Mouse (Mus musculus) skeletal muscle tissue, adult 2 months (tissue): ENCODE data around the gene Tpbg.
"Not testable (repeated sequence)": the region's sequence is repeated elsewhere in the genome, so short reads cannot be mapped to it uniquely, and the experiment has no call there.

Experiments used
- DNase-seq: peaks from one replicate; pipeline ENCODE4 v3.0.0-alpha.2; 2012; ENCODE audit warnings: low read depth, low spot score

Gene Tpbg

DNA sequence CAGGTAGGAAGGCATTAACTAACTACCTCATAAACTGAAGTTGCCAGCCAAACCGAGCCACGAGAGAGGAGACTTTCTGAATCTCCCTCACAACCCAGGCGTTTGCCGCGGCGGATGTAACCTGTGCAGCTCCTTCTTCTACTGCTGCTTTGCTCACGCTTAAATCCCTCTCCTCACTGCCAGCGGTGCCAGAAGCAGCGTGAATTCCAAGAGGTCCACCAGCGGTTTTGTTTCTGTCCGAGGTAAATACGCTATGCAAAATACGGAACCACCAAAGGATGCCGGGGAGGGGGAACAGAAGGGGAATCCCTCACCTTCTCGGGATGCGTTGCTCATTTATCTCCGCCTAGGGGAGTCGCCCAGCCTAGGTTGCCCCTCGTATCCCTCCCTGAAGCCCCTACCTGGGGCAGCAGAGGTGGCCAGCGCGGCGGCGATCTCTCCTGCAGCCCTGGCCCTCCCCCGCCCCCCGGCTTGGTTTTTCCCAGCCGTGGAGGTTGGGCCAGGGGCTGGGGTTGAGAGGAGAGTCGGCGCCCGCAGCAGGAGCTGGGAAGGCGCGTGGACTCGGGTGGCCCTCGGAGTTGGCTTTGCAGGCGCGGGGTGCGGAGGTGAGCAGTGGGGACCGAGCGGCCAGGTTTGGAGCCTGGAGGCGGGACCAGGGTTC is at the start of gene Tpbg:
TSS of gene Tpbg (plus strand) at position 30 of the 661 bp plus-strand sequence.
- DNase-seq = no peak

DNA sequence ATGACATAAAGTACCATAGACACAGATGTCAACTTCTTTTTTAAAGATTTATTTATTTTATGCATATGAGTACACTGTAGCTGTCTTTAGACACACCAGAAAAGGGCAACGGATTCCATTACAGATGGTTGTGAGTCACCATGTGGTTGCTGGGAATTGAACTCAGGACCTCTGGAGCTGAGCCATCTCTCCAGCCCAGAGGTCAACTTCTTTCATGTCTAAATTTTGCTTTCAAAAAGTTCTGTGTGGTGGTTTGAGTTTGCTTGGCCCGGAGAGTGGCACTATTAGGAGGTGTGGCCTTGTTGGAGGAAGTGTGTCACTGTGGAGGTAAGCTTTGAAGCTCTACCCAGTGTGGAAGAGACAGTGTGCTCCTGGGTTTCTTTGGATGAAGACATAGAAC is 40.2 kb upstream of the Tpbg start:
- not testable (repeated sequence) for DNase-seq

DNA sequence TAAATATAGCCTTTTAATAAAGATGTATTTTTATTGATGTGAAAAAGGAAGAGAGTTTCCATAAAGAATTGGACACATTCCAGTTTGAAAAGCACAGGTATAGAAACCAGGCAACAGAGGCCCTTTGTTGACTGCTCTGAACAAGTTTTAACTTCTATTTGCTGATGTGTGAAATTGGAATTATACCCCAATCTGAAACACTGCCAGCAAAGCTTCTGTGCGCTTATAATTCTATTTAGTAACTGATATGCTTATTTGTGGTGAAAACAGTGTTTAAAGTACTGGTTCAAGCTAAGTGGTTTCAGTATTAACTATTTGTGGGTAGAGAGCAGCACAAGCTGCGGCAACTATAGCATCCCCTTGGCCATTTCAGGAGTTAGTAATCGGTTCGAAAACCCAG is 39.6 kb upstream of the Tpbg start:
- no peak for DNase-seq

DNA sequence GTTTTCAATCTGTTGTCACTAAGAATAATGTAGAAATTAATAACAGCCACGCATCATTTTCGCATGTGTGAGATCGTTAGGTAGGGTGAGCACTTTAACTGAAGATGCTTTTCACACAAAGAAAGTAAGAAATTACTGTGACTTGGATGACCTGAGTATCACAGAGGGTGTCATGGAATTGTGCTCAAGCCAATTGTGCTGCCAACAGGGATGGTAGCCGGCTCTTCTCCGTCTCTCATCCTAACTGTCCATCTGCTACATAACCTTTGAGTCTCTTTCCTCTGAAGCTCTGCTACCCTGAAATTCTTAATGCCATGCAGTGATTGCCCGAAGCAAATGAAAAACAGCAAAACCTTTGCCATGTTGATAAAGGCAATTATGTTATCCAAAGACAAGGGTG is 35.8 kb upstream of the Tpbg start:
- no peak for DNase-seq

DNA sequence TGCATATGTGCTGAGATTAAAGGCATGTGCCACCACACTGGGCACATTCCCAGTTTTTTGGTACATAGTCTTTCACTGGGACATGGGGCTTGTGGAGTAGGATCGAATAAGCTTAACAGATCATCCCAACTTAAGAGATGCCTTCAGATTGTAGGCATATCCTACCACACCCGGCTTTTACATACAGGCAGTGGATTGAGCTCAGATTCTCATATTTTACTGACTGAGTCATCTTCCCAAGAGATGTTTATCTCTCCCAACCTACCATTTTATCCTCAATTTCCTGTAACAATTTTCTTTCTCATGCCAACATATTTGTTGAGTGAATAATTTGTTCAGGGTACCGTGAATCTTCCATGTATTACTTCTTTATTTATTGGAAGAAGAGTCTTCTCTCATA is 32.9 kb upstream of the Tpbg start:
- no peak for DNase-seq

DNA sequence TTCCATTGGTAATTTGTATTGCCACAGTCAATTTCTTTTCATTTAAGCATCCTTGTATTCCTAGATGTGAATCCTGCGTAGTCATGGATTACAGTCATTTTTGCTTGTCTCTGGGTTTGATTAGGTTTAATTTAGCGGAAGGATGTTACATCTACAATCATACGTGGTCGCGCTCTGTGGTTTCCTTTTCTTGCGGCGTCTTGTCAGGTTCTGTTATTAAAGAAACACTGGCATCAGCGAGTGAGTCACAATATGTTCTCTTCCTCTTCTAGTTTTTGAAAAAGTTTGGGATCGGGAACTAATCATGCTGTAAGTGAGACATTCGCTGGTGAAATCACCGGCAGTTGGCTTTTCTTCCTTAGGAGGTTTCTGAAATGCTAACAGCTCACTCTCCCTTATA is 21.4 kb upstream of the Tpbg start:
- no peak for DNase-seq

DNA sequence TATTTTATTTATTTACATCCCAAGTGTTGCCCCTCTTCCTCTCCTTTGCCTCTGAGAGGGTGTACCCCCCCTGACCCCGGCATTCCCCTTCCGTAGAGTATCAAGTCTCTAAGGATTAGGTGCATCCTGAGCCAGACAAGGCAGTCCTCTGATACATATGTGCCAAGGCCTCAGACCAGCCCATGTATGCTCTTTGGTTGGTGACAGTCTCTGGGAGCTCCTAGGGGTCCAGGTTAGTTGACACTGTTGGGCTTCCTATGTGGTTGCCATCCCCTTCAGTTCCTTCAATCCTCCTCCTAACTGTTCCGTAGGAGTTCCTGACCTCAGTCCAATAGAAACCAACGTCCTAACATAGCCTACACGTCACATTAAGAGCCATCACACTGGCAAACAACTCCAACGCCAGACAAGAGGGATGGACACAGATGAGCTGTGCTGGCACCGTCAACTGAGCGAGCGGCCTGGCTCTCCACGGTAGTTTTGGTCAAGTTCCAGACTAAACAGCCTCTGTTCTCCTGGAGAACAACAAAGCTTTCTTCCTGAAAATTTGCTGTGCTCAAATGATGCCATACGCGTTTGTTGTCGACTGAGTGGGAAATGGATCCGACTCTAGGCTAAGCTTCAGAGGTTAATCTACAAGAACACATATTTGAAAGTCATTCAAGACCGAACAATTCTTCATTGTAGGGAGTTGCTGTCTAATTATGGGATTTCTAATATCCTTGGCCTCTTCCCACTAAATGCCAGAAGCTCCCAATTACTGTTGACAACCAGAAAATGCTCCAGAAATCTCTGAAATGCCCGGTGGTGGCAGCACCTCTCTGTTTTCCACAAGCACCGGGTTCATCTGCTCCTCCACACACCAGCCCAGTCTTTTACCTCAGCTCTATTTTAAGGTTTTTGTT is 6.4 kb upstream of the Tpbg start:
- no peak for DNase-seq

DNA sequence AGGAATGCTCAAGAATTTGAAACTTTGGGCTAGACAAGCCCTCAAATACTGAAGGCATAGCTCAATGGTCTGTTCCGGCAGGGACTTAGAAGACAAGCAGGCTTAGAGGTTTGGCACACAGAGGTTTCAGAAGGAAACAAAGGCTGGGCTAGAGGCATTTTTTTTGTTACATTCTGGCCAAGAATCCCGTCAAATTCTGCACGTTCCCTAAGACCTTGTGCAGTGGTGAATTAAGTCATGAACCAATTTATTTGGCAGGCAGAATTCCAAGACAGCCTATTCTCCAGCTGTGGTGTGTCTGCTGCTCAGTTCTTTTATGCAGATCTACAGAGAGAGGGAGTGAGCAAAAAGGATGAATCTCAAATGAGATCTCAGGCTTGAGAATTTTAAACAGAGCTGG is 2.6 kb upstream of the Tpbg start:
- no peak for DNase-seq

DNA sequence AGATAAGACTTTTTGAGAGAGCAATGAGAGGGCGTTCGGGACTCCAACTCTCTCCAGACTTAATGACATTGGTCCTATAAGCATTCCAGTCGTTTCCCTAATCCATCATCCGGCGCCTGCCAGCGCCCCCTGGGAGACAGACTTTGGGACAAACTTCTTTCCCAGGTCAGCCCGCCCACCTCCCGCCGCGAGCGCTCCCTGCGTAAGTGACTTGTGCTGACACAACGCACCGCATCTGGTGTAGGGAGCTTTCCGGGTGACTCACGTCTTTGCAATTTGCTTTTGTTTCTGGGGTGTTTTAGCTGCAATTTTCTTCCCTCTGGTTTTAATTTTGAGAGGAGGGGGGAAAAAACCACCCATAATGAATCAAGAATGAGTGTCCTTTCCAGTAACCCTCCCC is 289 bp upstream of the Tpbg start:
- DNase-seq = no peak

DNA sequence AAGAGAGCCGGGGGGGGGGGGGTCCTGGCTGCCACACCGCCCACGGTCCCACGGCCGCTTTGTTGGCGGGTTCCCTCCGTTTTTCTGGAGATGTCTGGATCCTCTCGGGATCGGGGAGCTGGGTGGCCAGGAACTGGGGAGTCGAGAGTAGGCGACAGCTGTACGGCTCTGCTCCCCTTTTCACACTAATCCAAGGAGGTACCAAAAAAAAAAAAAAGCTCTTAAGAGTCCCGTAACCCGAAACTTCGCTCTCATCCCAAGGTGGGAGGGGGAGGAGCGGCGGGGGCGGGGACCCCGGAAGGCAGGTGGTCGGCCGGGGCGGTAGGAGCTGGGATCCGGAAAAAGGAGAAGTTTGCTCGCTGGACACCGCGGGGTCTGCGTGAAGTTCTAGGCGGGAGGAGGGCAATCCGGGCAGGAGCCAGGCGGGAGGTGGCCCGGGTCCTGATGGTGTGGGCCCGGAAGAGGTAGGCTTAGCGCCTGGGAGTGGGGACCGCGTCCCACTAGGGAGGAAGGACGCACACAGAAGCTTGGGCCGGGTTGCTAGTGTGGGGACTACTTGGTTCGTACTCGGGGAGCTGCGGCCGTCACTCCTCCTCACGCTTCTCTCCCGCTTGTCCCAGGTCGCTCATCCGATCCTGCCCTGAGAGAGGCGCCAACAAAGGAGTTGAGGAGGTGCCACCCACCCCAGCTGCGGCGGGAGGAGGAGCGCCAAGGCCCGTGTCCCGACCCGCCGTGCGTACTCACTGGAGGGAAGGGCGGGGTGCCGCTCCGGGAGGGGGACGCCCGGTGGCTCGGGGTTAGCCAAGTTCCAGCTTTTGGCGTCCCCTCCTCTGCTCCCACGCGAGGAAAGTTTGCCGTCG is 1.1 kb downstream of the Tpbg start:
- no peak for DNase-seq

DNA sequence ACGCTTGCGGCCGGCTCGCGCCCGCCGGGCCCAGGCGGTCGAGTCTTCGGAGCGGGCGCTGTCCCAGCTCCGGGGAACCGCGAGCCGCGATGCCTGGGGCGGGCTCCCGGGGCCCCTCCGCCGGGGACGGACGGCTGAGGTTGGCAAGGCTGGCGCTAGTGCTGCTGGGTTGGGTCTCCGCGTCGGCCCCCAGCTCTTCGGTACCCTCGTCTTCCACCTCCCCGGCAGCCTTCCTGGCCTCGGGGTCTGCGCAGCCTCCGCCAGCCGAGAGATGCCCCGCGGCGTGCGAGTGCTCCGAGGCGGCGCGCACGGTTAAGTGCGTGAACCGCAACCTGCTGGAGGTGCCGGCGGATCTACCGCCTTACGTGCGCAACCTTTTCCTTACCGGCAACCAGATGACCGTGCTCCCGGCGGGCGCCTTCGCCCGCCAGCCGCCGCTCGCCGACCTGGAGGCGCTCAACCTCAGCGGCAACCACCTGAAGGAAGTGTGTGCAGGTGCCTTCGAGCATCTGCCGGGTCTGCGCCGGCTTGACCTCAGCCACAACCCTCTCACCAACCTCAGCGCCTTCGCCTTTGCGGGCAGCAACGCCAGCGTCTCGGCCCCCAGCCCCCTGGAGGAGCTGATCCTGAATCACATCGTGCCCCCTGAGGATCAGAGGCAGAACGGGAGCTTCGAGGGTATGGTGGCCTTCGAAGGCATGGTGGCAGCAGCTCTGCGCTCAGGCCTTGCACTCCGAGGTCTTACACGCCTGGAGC is 1.9 kb downstream of the Tpbg start:
- DNase-seq = no peak

DNA sequence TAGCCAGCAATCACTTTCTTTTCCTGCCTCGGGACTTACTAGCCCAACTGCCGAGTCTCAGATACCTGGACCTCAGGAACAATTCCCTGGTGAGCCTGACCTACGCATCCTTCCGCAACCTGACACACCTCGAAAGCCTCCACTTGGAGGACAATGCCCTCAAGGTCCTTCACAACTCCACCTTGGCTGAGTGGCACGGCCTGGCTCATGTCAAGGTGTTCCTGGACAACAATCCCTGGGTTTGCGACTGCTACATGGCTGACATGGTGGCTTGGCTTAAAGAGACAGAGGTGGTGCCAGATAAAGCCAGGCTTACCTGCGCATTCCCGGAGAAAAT is 2.4 kb downstream of the Tpbg start:
- DNase-seq = no peak

DNA sequence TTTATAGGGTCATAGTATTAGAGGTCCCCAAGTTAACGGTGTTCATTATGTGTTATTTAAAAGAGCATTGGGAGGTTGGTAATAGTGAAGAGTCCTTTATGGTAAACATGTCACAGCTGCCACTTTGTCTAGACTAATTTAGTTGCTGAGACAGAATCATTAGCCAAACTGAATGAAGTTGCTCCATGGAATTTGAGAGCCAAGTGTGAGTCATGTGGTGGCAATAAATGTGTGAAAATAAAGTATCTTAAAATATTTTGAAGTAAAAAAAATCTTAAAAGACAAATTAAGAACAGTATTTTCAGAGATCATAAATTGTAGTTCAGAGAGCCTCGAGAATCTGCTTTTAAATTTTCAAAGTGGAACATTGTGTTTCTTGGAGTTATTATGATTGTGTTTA is 4.0 kb downstream of the Tpbg start:
- no peak for DNase-seq

DNA sequence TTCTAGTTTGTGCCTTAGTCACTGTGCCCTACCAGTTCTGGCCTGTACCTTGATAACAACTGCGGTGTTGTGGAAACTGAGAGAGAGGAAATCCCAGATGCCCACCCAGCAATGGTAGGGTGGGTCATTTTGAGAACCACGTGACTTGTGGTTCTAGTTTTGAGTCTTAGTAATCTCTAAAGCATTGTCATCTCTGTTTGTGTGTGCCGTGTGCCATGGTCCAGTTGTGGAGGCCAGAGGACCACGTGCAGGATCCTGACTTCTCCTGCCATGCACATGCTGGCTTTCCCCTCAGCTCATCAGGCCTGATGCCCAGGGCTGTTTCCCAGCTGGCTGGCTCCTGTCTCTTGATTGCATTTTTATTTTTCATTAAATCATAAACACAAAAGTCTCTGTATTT is 12.6 kb downstream of the Tpbg start:
- no peak for DNase-seq

DNA sequence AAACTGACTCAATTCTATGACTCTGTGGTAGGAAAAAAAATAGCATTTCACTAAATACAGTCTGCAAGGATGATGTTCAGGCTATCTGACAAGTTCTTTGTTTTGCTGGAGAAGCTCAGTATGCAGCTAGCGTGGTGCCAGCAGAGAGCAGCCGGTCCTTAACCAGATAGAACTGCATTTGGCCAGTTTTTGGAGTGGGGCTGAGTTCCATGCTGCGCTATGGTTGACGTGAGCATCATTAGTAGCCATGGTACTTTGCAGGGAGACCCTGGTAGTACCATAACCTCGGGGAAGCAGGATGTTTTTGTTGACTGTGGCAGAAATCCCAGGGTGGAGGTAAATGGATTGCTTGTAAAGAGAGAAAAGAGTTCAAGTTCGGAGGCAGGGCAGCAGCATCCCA is 14.3 kb downstream of the Tpbg start:
- DNase-seq = no peak

DNA sequence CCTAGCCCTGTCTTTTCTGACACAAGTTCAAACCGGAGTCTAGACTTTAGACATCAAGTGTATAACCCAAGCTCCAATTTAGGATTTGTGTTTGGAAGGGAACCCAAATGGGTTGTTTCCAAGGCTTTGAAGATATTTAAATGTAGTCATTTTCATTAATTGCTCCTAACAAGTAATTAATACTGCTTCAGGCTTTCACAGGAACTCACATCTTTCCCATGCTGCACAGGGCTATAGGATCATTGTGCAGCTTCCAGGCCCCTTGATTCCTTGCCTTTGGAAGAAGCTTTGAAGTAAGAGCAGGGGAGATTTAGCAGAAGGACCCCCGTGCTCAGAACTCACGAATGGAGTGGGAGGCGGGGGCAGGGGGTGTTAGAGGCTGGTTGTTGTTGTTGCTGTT is 18.9 kb downstream of the Tpbg start:
- DNase-seq = no peak

DNA sequence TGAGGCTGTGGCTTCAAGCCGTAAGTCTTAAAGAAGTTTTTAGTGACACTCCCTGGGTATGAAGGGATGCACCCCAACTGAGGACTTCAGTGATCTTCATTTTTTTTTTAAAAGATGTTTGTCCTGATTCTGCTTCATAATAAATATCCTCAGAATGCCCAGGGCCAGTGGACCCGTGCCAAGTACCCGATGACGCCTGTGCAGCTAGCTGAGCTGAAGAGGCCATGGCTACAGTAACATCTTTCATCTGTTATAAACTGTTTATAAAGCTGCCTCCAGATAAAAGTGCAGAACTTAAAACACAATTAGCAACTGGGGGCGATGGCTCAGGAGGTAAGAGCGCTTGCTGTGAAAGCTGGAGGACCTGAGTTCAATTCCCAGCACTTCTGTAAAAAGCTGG is 20.4 kb downstream of the Tpbg start:
- no peak for DNase-seq

DNA sequence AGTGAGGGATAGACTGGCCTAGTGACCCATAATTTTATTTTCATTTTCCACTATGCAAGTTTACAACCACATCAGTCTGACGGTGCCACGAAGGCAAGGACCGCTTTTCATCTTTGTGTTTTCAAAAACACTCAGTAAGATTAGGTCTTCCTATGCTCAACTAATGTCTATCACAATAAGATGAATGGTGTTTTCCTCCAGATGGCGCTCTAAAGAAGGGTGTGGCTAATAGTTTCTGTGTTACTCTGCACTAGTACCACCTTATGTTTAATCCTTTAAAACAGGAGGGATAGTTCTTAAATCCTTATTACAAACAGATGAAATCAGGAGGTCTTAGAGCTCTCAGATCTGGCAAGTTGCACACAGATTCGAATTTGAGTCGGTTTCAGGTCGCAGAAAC is 30.7 kb downstream of the Tpbg start:
- no peak for DNase-seq

DNA sequence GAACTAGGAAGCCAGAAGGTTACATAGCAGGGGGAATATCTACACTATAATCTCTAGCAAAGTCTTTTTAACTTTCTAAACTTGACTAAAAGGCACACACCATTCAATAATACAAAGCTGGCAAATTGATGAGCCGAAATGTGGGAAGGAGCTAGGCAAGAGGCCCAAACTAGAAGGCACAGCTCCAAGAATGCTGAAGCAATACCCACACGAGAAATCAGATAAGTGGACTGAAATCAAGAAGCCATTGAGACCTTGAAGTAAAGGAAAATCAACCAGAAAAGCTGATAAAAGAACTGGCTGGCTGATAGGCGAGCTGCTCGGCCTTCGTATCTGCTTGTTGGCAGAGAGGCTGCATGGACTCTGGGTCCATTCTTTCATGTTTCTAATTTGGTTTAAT is 51.5 kb downstream of the Tpbg start:
- peak; percentile 1 for DNase-seq
